Mouse (Mus musculus) kidney, embryonic 16.5 days (tissue): ENCODE results near the gene Mrpl49. TPM values are rescaled to one million over a fixed set of nuclear protein-coding genes. Genes with fewer than 3 reads are reported as not detected.

Source experiments
- ATAC-seq: fragments of 200-750 bp; cut with Nextera tagmentation; 2 replicates; pipeline ENCODE4 v1.8.0; 2017; ENCODE audit warnings: moderate TSS enrichment; ENCODE audit not compliant: low FRiP score, low TSS enrichment
- H3K27ac ChIP-seq: fragments of 300-500 bp; sonication (generic); 2 replicates; pipeline ENCODE4 v1.5.1; 2014; ENCODE audit warnings: low read length
- H3K27me3 ChIP-seq: fragments of 300-500 bp; sonication (generic); 2 replicates; pipeline ENCODE4 v1.6.1; 2014; ENCODE audit warnings: low read length, control low read depth, mixed read lengths; ENCODE audit not compliant: insufficient read depth
- H3K36me3 ChIP-seq: fragments of 300-500 bp; sonication (generic); 2 replicates; pipeline ENCODE4 v1.6.1; 2014; ENCODE audit warnings: low read length, control low read depth, mixed read lengths; ENCODE audit not compliant: insufficient read depth
- H3K4me1 ChIP-seq: fragments of 300-500 bp; sonication (generic); 2 replicates; pipeline ENCODE4 v1.6.1; 2014; ENCODE audit warnings: low read length, control low read depth, mixed read lengths; ENCODE audit not compliant: insufficient read depth
- H3K4me2 ChIP-seq: fragments of 300-500 bp; sonication (generic); replicated peaks from 2 replicates; pipeline ENCODE4 v1.6.1; 2014; ENCODE audit warnings: low read depth, low read length
- H3K4me3 ChIP-seq: fragments of 300-500 bp; sonication (generic); 2 replicates; pipeline ENCODE4 v1.5.1; 2014; ENCODE audit warnings: mild to moderate bottlenecking, low read length
- H3K9ac ChIP-seq: fragments of 300-500 bp; sonication (generic); replicated peaks from 2 replicates; pipeline ENCODE4 v1.6.1; 2014; ENCODE audit warnings: low read length
- H3K9me3 ChIP-seq: fragments of 300-500 bp; sonication (generic); 2 replicates; pipeline ENCODE4 v1.6.1; 2016; ENCODE audit warnings: low read length, control low read depth
- WGBS: fragments of 180-500 bp; shearing (Covaris S2); extraction: QIAGEN DNeasy Blood & Tissue Kit; methylation state at CpG from one replicate; pipeline ENCODE4 v1.1.7; 2014; 5-methylcytosine and 5-hydroxymethylcytosine counted together
- polyA plus RNA-seq: library from polyadenylated mRNA; unstranded; fragments of >200 nt; fragmentation: Nextera tagmentation; extraction: Ambion mirVana; gene quantifications from 2 replicates; pipeline ENCODE4 v1.2.1, GENCODE M21; 2015

Gene Mrpl49
- polyA plus RNA-seq, 1 experiment from 2014 or later, result 87.2 TPM

DNA sequence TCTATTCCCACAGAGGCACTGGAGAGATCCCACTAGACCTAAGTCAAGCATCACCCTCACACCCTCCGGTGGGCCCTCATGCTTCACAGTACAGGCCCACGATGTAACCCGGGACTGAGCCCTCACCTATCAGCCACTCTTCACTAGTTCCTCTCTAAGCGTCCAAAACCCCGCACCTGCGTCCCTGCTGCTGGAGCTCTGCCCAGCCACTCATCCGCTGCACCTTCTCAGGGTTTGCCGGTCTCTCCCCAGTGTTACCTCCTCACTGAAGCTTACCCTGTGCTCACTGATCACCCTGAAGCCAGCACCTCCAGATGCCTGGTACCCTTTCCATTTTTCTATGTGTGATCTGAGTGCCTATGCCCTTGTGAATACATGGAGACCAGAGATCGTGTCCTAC lies 15.3 kb downstream of the Mrpl49 start:
- Histone ChIP-seq H3K9ac (no peak overlapping the region), H3K27ac (peak overlapping the region; percentile 29; the same call in 1 of the 2 replicates)

GRCm38 (mm10) chr19:6040002-6040401 lies 17.6 kb downstream of the Mrpl49 start:
- Histone ChIP-seq H3K4me2 (no peak overlapping the region), H3K27me3 (no peaks in the 10 kb centered on the region), H3K27ac (no peak overlapping the region), H3K9me3 (no peaks in the 10 kb centered on the region), H3K9ac (no peak overlapping the region), H3K4me3 (no peak overlapping the region), H3K36me3 (no peaks in the 10 kb centered on the region), H3K4me1 (peaks cover 11% of the 10 kb centered on the region)
- no peak for ATAC-seq

More for the DNA sequence above, 15.3 kb downstream of the Mrpl49 start:
- H3K27me3 ChIP-seq, result no peaks in the 10 kb centered on the region
- no peaks in the 10 kb centered on the region for H3K36me3 ChIP-seq
- WGBS, result 72% methylated on average over 9 of the region's 9 CpGs
- peaks cover 19% of the 10 kb centered on the region for H3K4me1 ChIP-seq
- no peak for ATAC-seq
- H3K9me3 ChIP-seq, result no peaks in the 10 kb centered on the region
- no peak overlapping the region for H3K4me3 ChIP-seq
- no peak overlapping the region for H3K4me2 ChIP-seq

- WGBS, result 78% methylated on average over 7 of the region's 7 CpGs
- Histone ChIP-seq H3K9ac (no peak overlapping the region), H3K36me3 (no peaks in the 10 kb centered on the region), H3K27me3 (no peaks in the 10 kb centered on the region), H3K4me2 (no peak overlapping the region), H3K27ac (no peak overlapping the region), H3K4me3 (no peak overlapping the region), H3K9me3 (no peaks in the 10 kb centered on the region), H3K4me1 (peaks cover 11% of the 10 kb centered on the region; the same call in 1 of the 2 replicates)
- no peak for ATAC-seq
These were observed 19.3 kb downstream of the Mrpl49 start for GRCm38 (mm10) chr19:6038326-6038725.

DNA sequence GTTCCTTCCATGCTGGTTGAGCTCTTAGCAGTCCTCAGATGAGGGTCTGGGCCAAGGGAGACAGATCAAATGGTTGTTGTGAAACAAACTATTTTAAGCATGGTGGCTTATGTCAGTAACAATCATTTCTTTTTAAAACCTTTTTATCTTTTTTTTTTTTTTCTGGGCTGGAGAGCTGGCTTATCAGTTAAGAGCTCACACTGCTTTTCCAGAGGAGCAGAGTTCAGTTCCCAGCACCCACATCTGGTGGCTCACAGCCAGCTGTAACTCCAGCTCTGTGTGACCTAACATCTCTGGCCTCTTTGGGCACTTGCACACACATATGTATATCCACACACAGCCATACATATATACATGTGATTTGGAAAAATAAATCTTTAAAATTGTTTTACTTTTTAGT lies 19.9 kb downstream of the Mrpl49 start:
- H3K4me2 ChIP-seq, result no peak overlapping the region
- no peak overlapping the region for H3K27ac ChIP-seq
- H3K27me3 ChIP-seq, result no peaks in the 10 kb centered on the region
- H3K36me3 ChIP-seq, result no peaks in the 10 kb centered on the region
- no peak overlapping the region for H3K9ac ChIP-seq
- H3K4me1 ChIP-seq, result peaks cover 11% of the 10 kb centered on the region; the same call in 1 of the 2 replicates
- no peak for ATAC-seq
- H3K4me3 ChIP-seq, result no peak overlapping the region
- H3K9me3 ChIP-seq, result no peaks in the 10 kb centered on the region

DNA sequence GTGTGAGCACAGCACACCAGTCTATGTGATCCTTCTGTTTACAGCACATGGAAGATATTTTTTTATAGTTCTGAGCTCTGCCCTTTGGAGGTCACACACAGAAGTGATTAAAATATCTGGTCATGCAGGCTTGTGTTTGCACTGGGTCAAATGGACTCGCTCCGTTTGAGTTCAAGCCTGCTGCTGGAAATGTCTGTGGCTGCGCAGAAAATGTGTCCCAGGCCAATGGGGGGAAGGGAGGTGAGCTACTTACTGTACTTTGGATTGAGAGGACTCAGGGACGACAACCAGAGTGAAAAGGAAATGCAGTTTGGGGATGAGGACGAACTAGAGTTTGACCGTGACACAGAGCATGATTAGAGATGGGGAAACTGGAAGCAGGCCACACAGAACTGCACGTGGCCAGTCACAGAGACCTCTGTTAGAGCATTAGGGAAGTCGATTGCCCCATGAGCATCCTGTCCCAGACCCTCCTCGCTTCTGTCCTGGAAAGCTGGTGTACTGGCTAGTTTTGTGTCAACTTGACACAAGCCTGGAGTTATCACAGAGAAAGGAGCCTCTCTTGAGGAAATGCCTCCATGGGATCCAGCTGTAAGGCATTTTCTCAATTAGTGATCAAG lies 21.5 kb downstream of the Mrpl49 start:
- Histone ChIP-seq H3K9me3 (no peaks in the 10 kb centered on the region), H3K4me1 (no peaks in the 10 kb centered on the region), H3K27me3 (no peaks in the 10 kb centered on the region), H3K27ac (no peak overlapping the region), H3K9ac (no peak overlapping the region), H3K36me3 (no peaks in the 10 kb centered on the region), H3K4me2 (no peak overlapping the region), H3K4me3 (no peak overlapping the region)
- ATAC-seq, result no peak
- WGBS, result 74% methylated on average over 9 of the region's 9 CpGs

DNA sequence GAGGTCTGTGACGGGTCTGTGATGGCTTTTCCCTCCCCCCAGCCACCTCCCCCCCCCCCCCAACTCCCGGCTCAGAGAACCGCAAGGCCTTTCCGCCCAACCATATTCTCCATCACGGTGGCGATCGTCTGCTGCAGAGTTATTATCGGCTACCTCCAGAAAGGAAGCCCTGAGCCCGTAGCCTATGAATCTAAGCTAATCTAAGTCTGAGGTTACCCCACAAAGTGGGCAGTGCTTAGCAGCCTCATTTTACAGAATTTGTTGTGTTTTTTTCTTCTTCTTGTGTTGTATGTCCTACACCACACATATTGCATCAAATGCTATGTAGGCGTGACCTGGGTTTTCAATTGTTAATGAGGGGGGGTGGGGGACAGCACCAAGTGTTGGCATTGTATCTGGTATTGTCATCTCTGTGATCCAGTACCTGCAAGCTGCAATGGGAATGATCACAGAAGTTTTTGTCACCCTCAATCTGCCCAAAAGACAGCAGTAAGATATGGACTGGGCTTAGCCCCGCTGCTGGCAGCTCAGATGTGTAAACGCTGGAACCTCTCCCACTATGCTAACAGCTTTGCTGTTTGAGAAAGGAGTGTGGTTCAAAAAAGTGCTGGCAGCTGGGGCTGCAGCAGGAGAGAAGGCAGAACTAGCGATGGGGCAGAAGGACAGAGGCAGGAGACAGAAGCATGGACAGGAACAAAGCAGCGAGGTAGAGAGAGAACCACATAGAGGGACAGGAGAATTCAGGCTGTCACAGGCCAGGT lies 26.9 kb downstream of the Mrpl49 start:
- Histone ChIP-seq H3K27ac (no peak overlapping the region), H3K9me3 (no peaks in the 10 kb centered on the region), H3K4me2 (no peak overlapping the region), H3K9ac (no peak overlapping the region), H3K27me3 (no peaks in the 10 kb centered on the region), H3K36me3 (no peaks in the 10 kb centered on the region), H3K4me1 (no peaks in the 10 kb centered on the region), H3K4me3 (no peak overlapping the region)
- 74% methylated on average over 14 of the region's 14 CpGs for WGBS
- no peak for ATAC-seq

GRCm38 (mm10) chr19:6029426-6029825 lies 28.2 kb downstream of the Mrpl49 start:
- no peak overlapping the region for H3K9ac ChIP-seq
- H3K27me3 ChIP-seq, result no peaks in the 10 kb centered on the region
- H3K9me3 ChIP-seq, result no peaks in the 10 kb centered on the region
- no peak overlapping the region for H3K27ac ChIP-seq
- WGBS, result 80% methylated on average over 9 of the region's 9 CpGs
- ATAC-seq, result no peak
- no peaks in the 10 kb centered on the region for H3K4me1 ChIP-seq
- no peaks in the 10 kb centered on the region for H3K36me3 ChIP-seq
- no peak overlapping the region for H3K4me2 ChIP-seq
- H3K4me3 ChIP-seq, result no peak overlapping the region

GRCm38 (mm10) chr19:6028991-6029390 lies 28.6 kb downstream of the Mrpl49 start:
- H3K36me3 ChIP-seq, result no peaks in the 10 kb centered on the region
- H3K9ac ChIP-seq, result no peak overlapping the region
- no peak for ATAC-seq
- no peak overlapping the region for H3K27ac ChIP-seq
- 85% methylated on average over 6 of the region's 6 CpGs for WGBS
- H3K9me3 ChIP-seq, result no peaks in the 10 kb centered on the region
- H3K4me2 ChIP-seq, result no peak overlapping the region
- H3K4me1 ChIP-seq, result no peaks in the 10 kb centered on the region
- no peak overlapping the region for H3K4me3 ChIP-seq
- no peaks in the 10 kb centered on the region for H3K27me3 ChIP-seq

- Histone ChIP-seq H3K4me1 (no peaks in the 10 kb centered on the region), H3K9ac (no peak overlapping the region), H3K27ac (no peak overlapping the region), H3K36me3 (no peaks in the 10 kb centered on the region), H3K4me3 (no peak overlapping the region), H3K27me3 (no peaks in the 10 kb centered on the region), H3K9me3 (no peaks in the 10 kb centered on the region), H3K4me2 (no peak overlapping the region)
- ATAC-seq, result no peak
- 74% methylated on average over 7 of the region's 7 CpGs for WGBS
These were observed 33.7 kb downstream of the Mrpl49 start for GRCm38 (mm10) chr19:6023930-6024329.

GRCm38 (mm10) chr19:6023059-6023458 lies 34.5 kb downstream of the Mrpl49 start:
- H3K4me2 ChIP-seq, result no peak overlapping the region
- no peaks in the 10 kb centered on the region for H3K36me3 ChIP-seq
- no peaks in the 10 kb centered on the region for H3K9me3 ChIP-seq
- no peak for ATAC-seq
- no peak overlapping the region for H3K27ac ChIP-seq
- no peak overlapping the region for H3K4me3 ChIP-seq
- H3K9ac ChIP-seq, result no peak overlapping the region
- no peaks in the 10 kb centered on the region for H3K27me3 ChIP-seq
- 52% methylated on average over 8 of the region's 8 CpGs for WGBS
- no peaks in the 10 kb centered on the region for H3K4me1 ChIP-seq
